Mouse (Mus musculus) embryonic facial prominence, embryonic 13.5 days (tissue): ENCODE measurements around the gene Snx10. TPM values are rescaled to one million over a fixed set of nuclear protein-coding genes. Genes with fewer than 3 reads are reported as not detected.

ENCODE experiments used
- ATAC-seq: fragments of 200-750 bp; cut with Nextera tagmentation; 2 replicates; pipeline ENCODE4 v1.8.0; 2017; ENCODE audit warnings: low read depth; ENCODE audit not compliant: insufficient number of reproducible peaks, insufficient read depth, low FRiP score, low TSS enrichment
- H3K27ac ChIP-seq: fragments of 300-500 bp; sonication (generic); 2 replicates; pipeline ENCODE4 v1.5.1; 2015; ENCODE audit warnings: moderate library complexity, mild to moderate bottlenecking, inconsistent platforms
- H3K27me3 ChIP-seq: fragments of 300-500 bp; sonication (generic); 2 replicates; pipeline ENCODE4 v1.6.1; 2015; ENCODE audit warnings: mild to moderate bottlenecking, inconsistent platforms
- H3K36me3 ChIP-seq: fragments of 300-500 bp; sonication (generic); 2 replicates; pipeline ENCODE4 v1.6.1; 2015; ENCODE audit warnings: mild to moderate bottlenecking, inconsistent platforms
- H3K4me1 ChIP-seq: fragments of 300-500 bp; sonication (generic); 2 replicates; pipeline ENCODE4 v1.6.1; 2015; ENCODE audit warnings: inconsistent platforms
- H3K4me2 ChIP-seq: fragments of 300-500 bp; sonication (generic); 2 replicates; pipeline ENCODE4 v1.6.1; 2015; ENCODE audit warnings: moderate library complexity, mild to moderate bottlenecking, inconsistent platforms
- H3K4me3 ChIP-seq: fragments of 300-500 bp; sonication (generic); 2 replicates; pipeline ENCODE4 v1.5.1; 2015; ENCODE audit warnings: mild to moderate bottlenecking, inconsistent platforms
- H3K9ac ChIP-seq: fragments of 300-500 bp; sonication (generic); 2 replicates; pipeline ENCODE4 v1.6.1; 2015; ENCODE audit warnings: mild to moderate bottlenecking, inconsistent platforms
- H3K9me3 ChIP-seq: fragments of 300-500 bp; sonication (generic); 2 replicates; pipeline ENCODE4 v1.6.1; 2016; ENCODE audit warnings: inconsistent platforms
- WGBS: fragments of 180-500 bp; shearing (Covaris S2); methylation state at CpG from one replicate; pipeline ENCODE4 v1.1.7; 2015; ENCODE audit warnings: mixed read lengths; 5-methylcytosine and 5-hydroxymethylcytosine counted together
- polyA plus RNA-seq: library from polyadenylated mRNA; unstranded; fragments of >200 nt; fragmentation: Nextera tagmentation; extraction: Ambion mirVana; gene quantifications from 2 replicates; pipeline ENCODE4 v1.2.1, GENCODE M21; 2015

Snx10 gene
- polyA plus RNA-seq, 1 experiment from 2014 or later = 13.0 TPM

DNA sequence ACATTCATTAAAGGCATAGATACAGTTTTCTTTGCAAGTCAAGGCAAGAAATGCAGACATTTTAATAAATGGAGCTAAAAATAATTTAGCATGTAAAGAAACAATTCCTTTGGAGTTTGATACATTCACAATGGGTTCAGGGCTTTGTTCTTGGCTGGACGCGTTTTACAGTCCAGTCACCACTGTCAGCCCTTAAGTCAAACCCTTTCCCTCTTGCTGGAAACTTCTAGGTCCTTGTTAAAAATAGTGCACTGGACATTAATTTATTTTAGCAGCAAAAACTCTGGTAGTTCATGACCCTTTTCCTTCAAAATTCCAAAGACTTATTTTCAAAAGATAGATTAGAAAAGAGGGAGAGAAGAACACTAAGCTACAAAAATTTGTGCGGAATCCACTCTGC lies 68.1 kb downstream of the Snx10 start:
- peak overlapping the region; percentile 44 for H3K27ac ChIP-seq
- H3K9ac ChIP-seq = peak overlapping the region; percentile 74; the same call in 1 of the 2 replicates
- H3K9me3 ChIP-seq = no peaks in the 10 kb centered on the region
- H3K36me3 ChIP-seq = no peaks in the 10 kb centered on the region
- ATAC-seq = no peak
- H3K27me3 ChIP-seq = no peaks in the 10 kb centered on the region
- WGBS = 34% methylated on average over 3 of the region's 3 CpGs
- H3K4me3 ChIP-seq = peak overlapping the region; percentile 59
- H3K4me2 ChIP-seq = peak overlapping the region; percentile 94
- peaks cover 11% of the 10 kb centered on the region for H3K4me1 ChIP-seq

GRCm38 (mm10) chr6:51592356-51593115 lies 68.8 kb downstream of the Snx10 start:
- Histone ChIP-seq H3K4me1 (peaks cover 11% of the 10 kb centered on the region), H3K9me3 (no peaks in the 10 kb centered on the region), H3K4me2 (peak overlapping the region; percentile 94), H3K27me3 (no peaks in the 10 kb centered on the region), H3K27ac (peak overlapping the region; percentile 44), H3K9ac (peak overlapping the region; percentile 74), H3K36me3 (no peaks in the 10 kb centered on the region), H3K4me3 (peak overlapping the region; percentile 59)
- ATAC-seq = peak; percentile 72
- WGBS = 2% methylated on average over 45 of the region's 45 CpGs

DNA sequence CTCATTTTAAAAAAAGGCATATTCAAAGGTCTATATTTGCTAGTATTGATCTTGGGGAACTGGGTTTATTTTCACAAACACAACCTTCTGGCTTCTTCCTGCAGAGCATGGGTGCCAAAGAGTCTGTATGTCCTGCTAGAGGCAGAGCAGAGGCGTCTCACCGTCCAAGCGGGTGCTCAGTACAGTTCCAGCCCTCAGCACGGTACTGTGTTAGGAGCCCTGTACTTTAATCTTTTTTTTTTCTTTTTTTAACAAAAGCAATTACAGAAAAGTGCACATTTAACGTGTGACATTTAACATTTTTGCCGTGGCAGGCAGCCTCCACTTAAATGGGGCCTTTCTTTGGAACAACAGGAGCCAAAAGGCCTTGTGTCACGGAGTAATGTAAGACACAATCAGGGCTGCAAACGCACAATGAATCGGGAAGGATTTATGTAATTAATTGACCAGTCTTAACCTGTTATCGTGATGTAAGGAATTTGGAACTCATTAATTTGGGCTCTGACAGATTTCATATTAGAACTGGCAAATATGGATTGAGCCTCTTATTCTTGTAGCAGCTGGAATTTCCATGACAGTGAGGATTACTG lies 69.8 kb downstream of the Snx10 start:
- Histone ChIP-seq H3K27ac (no peak overlapping the region), H3K36me3 (no peaks in the 10 kb centered on the region), H3K4me1 (peaks cover 11% of the 10 kb centered on the region), H3K4me3 (no peak overlapping the region), H3K9ac (no peak overlapping the region), H3K27me3 (no peaks in the 10 kb centered on the region), H3K4me2 (no peak overlapping the region), H3K9me3 (no peaks in the 10 kb centered on the region)
- 66% methylated on average over 10 of the region's 10 CpGs for WGBS
- no peak for ATAC-seq

DNA sequence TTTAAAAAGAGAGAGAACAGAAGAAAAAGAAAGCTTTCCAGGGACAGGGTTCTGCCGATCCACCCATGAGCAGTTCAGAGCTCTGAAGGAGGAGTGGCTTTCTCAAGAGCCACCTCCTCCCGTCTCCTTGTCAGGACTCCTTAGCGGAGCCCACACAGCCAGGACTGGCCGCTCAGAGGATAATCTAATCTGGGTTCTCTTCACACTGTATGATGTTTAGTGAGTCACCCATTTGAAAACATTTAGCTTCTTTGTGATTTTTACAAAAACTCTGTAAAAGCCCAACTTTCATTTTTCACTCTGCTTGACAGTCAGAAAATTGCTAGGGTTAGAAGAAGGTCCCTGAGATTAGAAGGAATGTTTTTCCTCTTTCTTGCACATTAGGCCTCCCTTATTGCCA lies 70.8 kb downstream of the Snx10 start:
- Histone ChIP-seq H3K27me3 (no peaks in the 10 kb centered on the region), H3K4me3 (no peak overlapping the region), H3K9me3 (no peaks in the 10 kb centered on the region), H3K27ac (no peak overlapping the region), H3K36me3 (no peaks in the 10 kb centered on the region), H3K4me2 (no peak overlapping the region), H3K4me1 (peaks cover 11% of the 10 kb centered on the region), H3K9ac (no peak overlapping the region)
- no peak for ATAC-seq
- WGBS = 55% methylated on average over 4 of the region's 4 CpGs

GRCm38 (mm10) chr6:51598058-51598457 lies 74.4 kb downstream of the Snx10 start:
- H3K4me3 ChIP-seq = no peak overlapping the region
- no peaks in the 10 kb centered on the region for H3K4me1 ChIP-seq
- no peaks in the 10 kb centered on the region for H3K36me3 ChIP-seq
- H3K9me3 ChIP-seq = no peaks in the 10 kb centered on the region
- H3K4me2 ChIP-seq = no peak overlapping the region
- WGBS = 64% methylated on average over 7 of the region's 7 CpGs
- no peak overlapping the region for H3K27ac ChIP-seq
- H3K27me3 ChIP-seq = no peaks in the 10 kb centered on the region
- H3K9ac ChIP-seq = no peak overlapping the region
- no peak for ATAC-seq

- H3K36me3 ChIP-seq = no peaks in the 10 kb centered on the region
- H3K4me1 ChIP-seq = 0 out of 2 replicates have a peak, but pooled peaks cover 3% of the 10 kb centered on the region
- H3K9ac ChIP-seq = no peak overlapping the region
- no peaks in the 10 kb centered on the region for H3K9me3 ChIP-seq
- H3K4me2 ChIP-seq = no peak overlapping the region
- H3K27ac ChIP-seq = no peak overlapping the region
- 83% methylated on average over 9 of the region's 9 CpGs for WGBS
- no peak overlapping the region for H3K4me3 ChIP-seq
- no peaks in the 10 kb centered on the region for H3K27me3 ChIP-seq
- no peak for ATAC-seq
These were observed 76.7 kb downstream of the Snx10 start for GRCm38 (mm10) chr6:51600412-51600811.

DNA sequence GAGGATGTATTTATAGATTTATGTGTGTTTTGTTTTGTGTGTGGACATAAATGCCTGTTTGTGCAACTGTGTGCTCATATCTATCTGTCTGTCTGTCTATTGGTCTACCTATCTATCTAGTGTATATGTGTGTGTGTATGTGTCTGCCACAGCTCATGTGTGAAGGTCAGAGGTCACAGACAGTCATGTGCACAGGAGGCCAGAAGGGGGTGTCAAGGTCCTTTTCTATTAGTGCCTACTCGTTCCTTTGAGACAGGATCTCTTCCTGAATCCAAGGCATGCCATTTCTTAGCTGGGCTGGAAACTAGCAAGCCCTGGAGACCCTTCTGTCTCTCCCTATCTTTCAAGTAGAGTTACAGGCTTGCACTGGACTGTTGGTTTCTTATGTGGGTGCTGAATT lies 78.6 kb downstream of the Snx10 start:
- Histone ChIP-seq H3K4me2 (no peak overlapping the region), H3K9me3 (no peaks in the 10 kb centered on the region), H3K27me3 (no peaks in the 10 kb centered on the region), H3K36me3 (no peaks in the 10 kb centered on the region), H3K27ac (no peak overlapping the region), H3K4me1 (0 out of 2 replicates have a peak, but pooled peaks cover 3% of the 10 kb centered on the region), H3K9ac (no peak overlapping the region), H3K4me3 (no peak overlapping the region)
- WGBS = 72% methylated on average over 1 of the region's 1 CpGs
- no peak for ATAC-seq

- Histone ChIP-seq H3K36me3 (no peaks in the 10 kb centered on the region), H3K27ac (no peak overlapping the region), H3K9me3 (no peaks in the 10 kb centered on the region), H3K27me3 (no peaks in the 10 kb centered on the region), H3K4me1 (0 out of 2 replicates have a peak, but pooled peaks cover 3% of the 10 kb centered on the region), H3K9ac (no peak overlapping the region), H3K4me2 (no peak overlapping the region), H3K4me3 (no peak overlapping the region)
- ATAC-seq = no peak
- WGBS = 91% methylated on average over 10 of the region's 10 CpGs
These were observed 80.0 kb downstream of the Snx10 start for GRCm38 (mm10) chr6:51603691-51604090.

DNA sequence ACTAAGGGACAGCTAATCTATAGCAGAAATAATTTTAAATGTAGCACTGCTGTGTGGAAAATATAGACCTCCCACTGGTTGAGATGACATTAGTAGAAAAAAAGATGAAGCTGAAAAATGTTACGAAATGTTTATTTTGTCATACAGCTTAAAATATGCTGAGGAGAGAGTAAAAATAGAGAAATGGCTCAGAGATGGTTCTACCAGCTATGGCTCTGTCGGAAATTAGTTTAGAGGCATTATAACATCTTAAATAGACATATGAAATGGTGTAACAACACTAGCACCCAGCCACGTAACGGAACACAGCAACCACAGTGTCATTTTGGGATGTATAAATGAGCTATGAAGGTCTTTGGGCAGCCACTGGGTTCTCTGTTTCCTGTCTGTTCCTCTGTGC lies 82.5 kb downstream of the Snx10 start:
- peaks cover 7% of the 10 kb centered on the region; the same call in 1 of the 2 replicates for H3K27me3 ChIP-seq
- H3K9ac ChIP-seq = no peak overlapping the region
- ATAC-seq = no peak
- no peak overlapping the region for H3K4me2 ChIP-seq
- 85% methylated on average over 4 of the region's 4 CpGs for WGBS
- 0 out of 2 replicates have a peak, but pooled peaks cover 3% of the 10 kb centered on the region for H3K4me1 ChIP-seq
- H3K36me3 ChIP-seq = no peaks in the 10 kb centered on the region
- H3K9me3 ChIP-seq = no peaks in the 10 kb centered on the region
- H3K27ac ChIP-seq = no peak overlapping the region
- no peak overlapping the region for H3K4me3 ChIP-seq

- Histone ChIP-seq H3K9me3 (no peaks in the 10 kb centered on the region), H3K4me2 (no peak overlapping the region), H3K36me3 (no peaks in the 10 kb centered on the region), H3K4me3 (no peak overlapping the region), H3K27me3 (peaks cover 12% of the 10 kb centered on the region), H3K4me1 (0 out of 2 replicates have a peak, but pooled peaks cover 3% of the 10 kb centered on the region), H3K9ac (no peak overlapping the region), H3K27ac (no peak overlapping the region)
- ATAC-seq = no peak
- 41% methylated on average over 7 of the region's 7 CpGs for WGBS
These were observed 83.1 kb downstream of the Snx10 start for GRCm38 (mm10) chr6:51606803-51607202.

- H3K4me3 ChIP-seq = no peak overlapping the region
- H3K9ac ChIP-seq = no peak overlapping the region
- peaks cover 26% of the 10 kb centered on the region for H3K27me3 ChIP-seq
- H3K9me3 ChIP-seq = no peaks in the 10 kb centered on the region
- WGBS = 78% methylated on average over 4 of the region's 4 CpGs
- H3K4me1 ChIP-seq = no peaks in the 10 kb centered on the region
- H3K36me3 ChIP-seq = no peaks in the 10 kb centered on the region
- H3K4me2 ChIP-seq = peak overlapping the region; percentile 84; the same call in 1 of the 2 replicates
- no peak overlapping the region for H3K27ac ChIP-seq
- ATAC-seq = no peak
These were observed 87.9 kb downstream of the Snx10 start for GRCm38 (mm10) chr6:51611621-51612020.
